Mouse (Mus musculus): Measurements from ENCODE around the gene Hectd4. TPM values are rescaled to one million over a fixed set of nuclear protein-coding genes. Genes with fewer than 3 reads are reported as not detected.

The Hectd4 gene
- 1 to 10 TPM; 9.0 to 9.3 TPM for polyA plus RNA-seq (2017; shearing (Covaris generic))

DNA sequence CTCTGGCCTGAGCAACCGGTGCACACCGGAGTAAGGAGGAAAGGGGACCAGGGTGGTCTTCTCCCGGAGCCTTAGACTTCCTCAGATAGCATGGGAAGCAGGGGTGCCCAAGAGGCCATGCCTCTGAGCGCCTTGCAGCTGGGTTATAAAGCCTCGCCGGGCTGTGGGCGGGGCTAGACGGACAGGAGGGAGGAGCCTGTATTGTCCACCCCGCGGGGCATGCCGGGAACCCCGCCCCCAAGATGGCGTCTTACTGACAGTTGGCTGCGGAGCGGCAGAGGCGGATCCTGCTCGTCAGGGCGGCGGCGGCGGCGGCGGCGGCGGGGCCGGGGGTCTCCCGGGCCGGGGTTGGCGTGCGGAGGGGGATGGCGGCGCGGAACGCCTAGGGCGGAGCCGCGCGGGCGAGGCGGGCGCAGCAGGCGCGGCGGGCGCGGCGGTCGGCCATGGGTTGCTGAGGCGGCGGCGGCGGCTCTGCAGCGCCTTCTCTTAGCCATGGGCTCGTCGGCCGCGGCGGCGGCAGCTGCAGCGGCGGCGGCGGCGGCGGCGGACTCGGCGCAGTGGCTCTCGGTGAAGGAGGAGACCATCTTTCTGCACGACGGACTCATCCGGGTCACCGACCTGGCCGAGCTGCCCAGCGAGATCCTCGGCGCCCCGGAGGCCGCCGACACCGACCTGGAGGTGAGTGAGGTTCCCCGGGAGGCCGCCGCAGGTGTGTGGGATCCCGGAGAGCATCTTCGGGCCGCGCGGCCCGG lies at the start of gene Hectd4:
Gene Hectd4 (plus strand): TSS at position 240 of the 752 bp plus-strand sequence.

DNA sequence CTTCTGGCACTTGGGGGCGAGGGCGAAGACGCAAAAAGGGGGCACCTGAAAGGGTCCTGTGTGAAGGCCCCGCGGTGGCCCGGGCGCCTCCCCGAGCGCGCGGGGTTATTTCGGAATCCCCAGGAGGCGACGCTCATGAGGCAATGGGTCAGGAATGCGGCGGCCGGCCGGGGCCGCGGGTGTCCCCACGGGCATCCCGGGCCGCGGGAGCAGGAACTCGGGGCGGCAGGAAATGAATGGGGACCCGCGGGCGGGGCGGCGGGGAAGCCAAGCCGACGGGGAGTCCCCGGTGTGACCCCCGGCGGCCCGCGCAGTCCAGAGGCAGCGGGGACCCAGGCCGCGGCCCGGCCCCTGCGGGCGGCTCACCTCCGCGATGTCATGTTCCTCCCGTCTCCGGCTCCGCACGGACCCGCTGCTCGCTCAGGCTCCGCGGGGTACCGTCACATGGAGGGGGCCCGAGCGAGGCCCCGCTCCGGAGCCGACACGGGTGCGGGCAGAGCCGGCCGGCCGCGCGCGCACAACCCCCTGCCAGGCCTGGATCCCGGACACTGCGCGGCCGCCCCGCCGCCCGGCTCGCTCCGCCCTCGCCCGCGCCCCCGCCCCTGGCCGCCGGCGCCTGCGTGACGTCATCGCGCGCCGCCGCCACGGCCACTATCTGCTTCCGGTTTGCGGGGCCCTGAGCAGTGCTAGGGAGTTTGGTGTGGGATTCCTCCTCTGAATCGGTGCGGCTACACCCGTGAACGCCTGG lies 29.0 kb upstream of the Hectd4 start, which contains the start of gene Ptpn11:
Gene Ptpn11 (minus strand): TSS at position 562 of the 748 bp plus-strand sequence.

DNA sequence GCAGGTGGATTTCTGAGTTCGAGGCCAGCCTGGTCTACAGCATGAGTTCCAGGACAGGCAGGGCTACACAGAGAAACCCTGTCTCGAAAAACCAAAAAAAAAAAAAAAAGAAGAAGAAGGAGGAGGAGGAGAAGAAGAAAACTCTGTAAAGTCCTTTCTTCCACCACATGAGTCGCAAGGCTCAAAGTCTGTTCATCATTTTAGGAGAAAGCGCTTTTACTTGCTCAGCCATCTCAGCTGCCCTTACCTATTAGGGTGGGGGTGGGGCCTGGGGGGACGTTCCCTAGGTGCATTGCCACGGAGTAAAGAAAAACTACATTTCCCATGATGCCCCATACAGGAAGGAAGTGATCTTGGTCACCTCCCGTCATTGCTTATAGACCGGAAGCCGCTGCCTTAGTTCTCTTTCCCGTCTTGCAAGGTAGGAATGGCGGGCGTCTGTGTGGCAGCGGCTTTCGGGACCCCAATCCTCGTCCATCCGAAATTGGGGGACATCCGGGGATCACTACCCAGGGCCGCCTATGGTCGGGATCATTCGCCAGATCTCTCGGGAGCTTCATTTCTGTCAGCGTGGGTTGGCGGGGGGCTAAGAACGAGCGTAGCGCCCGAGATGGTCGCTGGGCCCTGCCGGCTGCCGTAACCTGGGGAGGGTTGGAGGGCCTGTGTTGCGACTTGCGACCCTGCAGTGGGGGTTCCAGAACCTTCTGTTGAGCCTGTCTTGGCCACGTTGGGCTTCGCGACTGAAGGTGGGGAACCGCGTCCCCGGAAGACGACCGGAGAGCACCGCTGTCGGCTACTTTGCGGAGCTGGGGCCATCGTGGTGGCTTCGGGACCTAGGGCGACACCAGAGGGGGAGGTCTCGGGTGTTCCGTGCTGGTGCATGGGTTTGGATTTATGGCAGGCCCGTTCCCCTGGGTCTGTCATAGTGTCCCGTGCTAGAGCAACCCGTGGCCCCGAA lies 15.6 kb upstream of the Hectd4 start, which contains the start of gene Rpl6:
Gene Rpl6 (plus strand): TSS at position 350 of the 958 bp plus-strand sequence.

DNA sequence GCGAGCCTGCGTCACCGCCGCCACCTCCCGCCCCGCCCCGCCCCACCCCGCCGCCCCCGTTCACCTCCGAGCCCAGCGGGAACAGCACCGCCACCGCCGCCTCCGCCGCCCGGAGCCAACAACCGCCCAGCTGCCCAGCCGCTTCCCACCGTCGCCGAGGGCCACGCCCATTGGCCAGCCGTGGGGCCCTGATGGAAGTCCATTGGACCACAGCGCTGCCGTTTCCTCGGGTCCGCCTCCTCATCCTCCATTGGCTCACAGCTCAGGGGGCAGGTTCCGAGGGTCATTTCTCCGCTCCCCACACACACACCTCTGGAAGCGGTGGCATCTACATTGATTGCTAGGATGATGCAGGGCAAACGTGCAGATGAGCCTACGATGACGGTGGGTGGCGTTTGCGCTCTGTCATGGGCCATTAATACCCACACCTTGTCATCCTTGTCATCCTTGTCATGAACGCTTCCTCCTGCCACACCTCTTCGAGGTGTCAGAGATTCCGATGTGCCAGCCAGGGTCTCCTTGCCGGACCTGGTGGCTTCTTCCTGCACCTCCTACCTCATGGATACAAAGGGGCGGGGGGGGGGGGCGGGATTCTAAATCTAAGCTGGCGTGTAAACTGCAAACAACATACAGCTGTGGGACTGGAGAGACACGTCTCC lies 165.6 kb downstream of the Hectd4 start, which contains the start of gene Trafd1:
Gene Trafd1 (minus strand): TSS at position 172 of the 659 bp plus-strand sequence.

DNA sequence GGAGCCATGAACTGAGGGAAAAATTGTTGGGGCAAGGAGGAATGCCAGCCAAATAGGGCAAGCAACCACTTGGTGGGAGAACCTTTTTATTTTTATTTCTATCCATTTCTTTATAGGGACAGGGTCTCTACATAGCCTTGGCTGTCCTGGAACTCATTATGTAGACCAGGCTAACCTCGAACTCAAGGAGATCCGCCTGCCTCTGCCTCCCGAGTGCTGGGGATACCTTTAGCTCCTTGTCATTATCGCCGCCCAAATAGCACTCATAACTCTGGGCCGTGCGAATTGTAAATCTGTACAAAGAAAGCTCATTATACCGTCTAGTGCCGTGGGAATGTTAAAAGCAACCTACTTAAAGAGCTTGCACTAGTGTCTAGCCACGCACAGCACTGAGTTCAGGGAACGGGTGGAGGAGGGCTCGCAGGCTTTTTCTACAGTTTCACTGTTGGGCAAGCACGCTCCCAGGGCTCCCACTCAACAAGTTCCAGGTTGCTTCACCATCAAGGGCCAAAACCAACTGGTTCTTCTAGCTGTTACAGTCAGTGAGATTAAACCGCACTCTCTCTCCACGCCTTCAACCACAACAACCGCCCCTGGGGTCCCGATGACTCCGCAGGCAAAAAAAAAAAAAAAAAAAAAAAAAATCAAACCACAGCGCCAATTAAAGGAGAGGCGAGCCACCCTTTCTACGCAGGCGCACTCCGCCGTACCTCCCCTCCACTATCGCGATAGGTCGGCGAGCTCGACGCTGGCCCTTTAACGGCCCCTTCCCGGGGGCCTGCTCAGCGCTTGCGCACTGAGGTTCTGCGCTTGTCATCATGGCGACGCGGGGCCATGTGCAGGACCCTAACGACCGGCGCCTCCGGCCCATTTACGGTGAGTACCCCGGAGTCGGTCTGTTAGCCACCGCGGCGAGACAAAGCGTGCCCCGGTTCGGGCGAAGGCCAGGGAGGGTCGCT lies 177.4 kb downstream of the Hectd4 start, which contains the start of gene Naa25:
Gene Naa25 (plus strand): TSS at position 750 of the 959 bp plus-strand sequence.

Other genes starting within 250 kb of the Hectd4 start
- gene Rph3a, start 210.1 kb upstream of the Hectd4 start, polyA plus RNA-seq (2017; shearing (Covaris generic)), result 1 to 10 TPM in 1 of 2 experiments, under 1 TPM in 1; 0.33 to 1.1 TPM
- gene Ptpn11, start 28.8 kb upstream of the Hectd4 start, polyA plus RNA-seq (2017; shearing (Covaris generic)), result 10 to 100 TPM; 21.7 to 28.6 TPM
- 100 to 1,000 TPM; 708 to 785 TPM for gene Rpl6, start 15.7 kb upstream of the Hectd4 start, polyA plus RNA-seq (2017; shearing (Covaris generic))
- gene Trafd1, start 165.4 kb downstream of the Hectd4 start, polyA plus RNA-seq (2017; shearing (Covaris generic)), result 10 to 100 TPM; 51.1 to 53.6 TPM
- gene Naa25, start 177.7 kb downstream of the Hectd4 start, polyA plus RNA-seq (2017; shearing (Covaris generic)), result 10 to 100 TPM; 32.9 to 45.0 TPM
- gene Tmem116, start 231.7 kb downstream of the Hectd4 start, polyA plus RNA-seq (2017; shearing (Covaris generic)), result 1 to 10 TPM; 1.6 to 2.5 TPM
- 10 to 100 TPM; 54.3 to 68.4 TPM for gene Erp29, start 232.3 kb downstream of the Hectd4 start, polyA plus RNA-seq (2017; shearing (Covaris generic))

Data from inflammation-experienced regulatory T-cells (primary cell).